Mouse (Mus musculus) thymus, adult 2 months (tissue): ENCODE data around the gene Fgfr2.

Source experiments
- CTCF ChIP-seq: fragments of 200-500 bp; IDR thresholded peaks from 2 replicates; pipeline ENCODE4 v1.5.1; 2012; ENCODE audit warnings: mild to moderate bottlenecking, control low read depth, low read length, moderate library complexity, borderline replicate concordance; ENCODE audit not compliant: control insufficient read depth, poor library complexity, insufficient read depth; ENCODE audit errors: extremely low read depth
- POLR2A ChIP-seq: fragments of 200-500 bp; IDR thresholded peaks from 2 replicates; pipeline ENCODE4 v1.6.1; 2012; ENCODE audit warnings: mild to moderate bottlenecking, low read length, control low read depth, moderate library complexity; ENCODE audit not compliant: control insufficient read depth, poor library complexity, insufficient read depth; ENCODE audit errors: extremely low read depth

DNA sequence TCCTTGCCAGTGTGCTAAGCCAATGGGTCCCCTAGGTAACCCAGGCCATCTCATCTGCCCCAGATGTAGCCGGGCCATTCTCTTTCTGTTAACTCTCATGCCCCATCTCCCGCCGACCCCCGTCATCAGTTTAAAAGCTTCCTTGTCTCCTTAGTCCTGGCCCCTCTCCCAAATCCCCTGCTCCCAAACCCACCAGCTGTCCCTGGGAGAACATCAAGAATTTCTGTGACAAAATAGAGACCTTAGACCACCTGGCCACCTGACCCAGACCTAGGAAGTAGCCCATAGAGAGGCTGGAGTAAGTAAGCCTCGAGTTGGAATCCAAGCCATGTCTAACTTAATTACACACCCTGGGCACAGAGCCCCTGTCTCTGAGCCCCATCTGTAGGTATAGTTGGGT lies 232.9 kb downstream of the Fgfr2 start:
- no peak for TF ChIP-seq CTCF
- TF ChIP-seq POLR2A = no peak
